Mouse (Mus musculus) kidney, postnatal 0 days (tissue): Measurements from ENCODE around the gene Ralgps1. TPM values are rescaled to one million over a fixed set of nuclear protein-coding genes. Genes with fewer than 3 reads are reported as not detected.
"Not testable (repeated sequence)": the region's sequence is repeated elsewhere in the genome, so short reads cannot be mapped to it uniquely, and the experiment has no call there.

ENCODE experiments used
- ATAC-seq: fragments of 200-750 bp; cut with Nextera tagmentation; replicated peaks from 2 replicates; pipeline ENCODE4 v1.8.0; 2017; ENCODE audit warnings: low read depth, moderate number of reproducible peaks, moderate TSS enrichment, moderate library complexity; ENCODE audit not compliant: low FRiP score
- DNase-seq: peaks from one replicate; pipeline ENCODE4 v3.0.0-alpha.2; 2016; ENCODE audit warnings: low spot score
- H3K27ac ChIP-seq: fragments of 300-500 bp; sonication (generic); 2 replicates; pipeline ENCODE4 v1.5.1; 2014; ENCODE audit warnings: mild to moderate bottlenecking
- H3K27me3 ChIP-seq: fragments of 300-500 bp; sonication (generic); 2 replicates; pipeline ENCODE4 v1.6.1; 2014; ENCODE audit warnings: low read length, mixed read lengths; ENCODE audit not compliant: insufficient read depth
- H3K36me3 ChIP-seq: fragments of 300-500 bp; sonication (generic); 2 replicates; pipeline ENCODE4 v1.6.1; 2014; ENCODE audit warnings: low read length, mixed read lengths; ENCODE audit not compliant: insufficient read depth
- H3K4me1 ChIP-seq: fragments of 300-500 bp; sonication (generic); replicated peaks from 2 replicates; pipeline ENCODE4 v1.6.1; 2014; ENCODE audit warnings: antibody characterized with exemption, low read length, mixed read lengths; ENCODE audit not compliant: insufficient read depth
- H3K4me2 ChIP-seq: fragments of 300-500 bp; sonication (generic); 2 replicates; pipeline ENCODE4 v1.6.1; 2014; ENCODE audit warnings: mild to moderate bottlenecking, low read length, moderate library complexity, mixed read lengths
- H3K4me3 ChIP-seq: fragments of 300-500 bp; sonication (generic); replicated peaks from 2 replicates; pipeline ENCODE4 v1.5.1; 2014; ENCODE audit warnings: low read depth, low read length
- H3K9ac ChIP-seq: fragments of 300-500 bp; sonication (generic); 2 replicates; pipeline ENCODE4 v1.6.1; 2014; ENCODE audit warnings: low read depth, low read length
- H3K9me3 ChIP-seq: fragments of 300-500 bp; sonication (generic); replicated peaks from 2 replicates; pipeline ENCODE4 v1.6.1; 2016; ENCODE audit warnings: low read length, inconsistent platforms, mixed read lengths
- CTCF ChIP-seq: IDR thresholded peaks from 2 replicates; pipeline ENCODE4 v1.5.1; 2016; ENCODE audit warnings: antibody characterized with exemption, low read depth, mild to moderate bottlenecking, moderate library complexity
- WGBS: fragments of 180-500 bp; shearing (Covaris S2); extraction: QIAGEN DNeasy Blood & Tissue Kit; methylation state at CpG from one replicate; pipeline ENCODE4 v1.1.7; 2014; 5-methylcytosine and 5-hydroxymethylcytosine counted together
- polyA plus RNA-seq: library from polyadenylated mRNA; unstranded; fragments of >200 nt; fragmentation: Nextera tagmentation; extraction: Ambion mirVana; gene quantifications from 2 replicates; pipeline ENCODE4 v1.2.1, GENCODE M21; 2015

Ralgps1 gene
- polyA plus RNA-seq, 1 experiment from 2014 or later = 3.1 TPM

DNA sequence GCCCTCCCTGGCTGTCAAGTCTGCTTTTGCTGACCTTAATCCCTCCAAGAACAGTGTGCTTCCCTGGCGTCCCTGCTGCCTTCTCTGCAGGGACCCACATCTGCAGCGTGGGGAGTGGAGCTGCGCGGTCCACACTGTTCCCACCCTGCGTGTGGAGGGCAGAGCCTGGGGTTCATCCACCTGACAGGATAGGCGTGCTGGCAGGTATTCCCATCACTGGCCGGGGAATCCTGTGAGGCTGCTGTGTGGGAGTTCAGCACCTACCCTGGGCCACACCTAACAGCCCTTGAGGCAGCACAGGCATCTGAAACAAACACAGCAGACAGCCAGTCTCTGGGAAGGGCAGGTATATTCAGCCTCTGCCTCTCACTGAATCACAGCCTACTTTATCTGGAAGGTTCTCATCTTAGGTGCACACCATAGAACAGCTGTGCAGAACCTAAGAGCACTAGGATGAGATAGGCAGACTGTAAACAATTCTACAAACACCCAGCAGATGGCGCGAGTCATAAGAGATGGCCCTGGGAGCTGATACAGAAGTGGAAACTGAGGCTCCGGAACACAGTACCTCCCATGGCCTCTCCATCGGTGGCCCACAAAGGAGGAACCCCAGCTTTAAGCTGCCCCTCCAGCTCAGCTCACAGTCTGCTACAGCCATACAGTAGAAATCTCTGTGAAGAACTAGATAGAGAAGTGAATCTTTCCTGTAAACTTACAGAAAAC lies 152.2 kb downstream of the Ralgps1 start:
- H3K4me3 ChIP-seq = no peak overlapping the region
- WGBS = 71% methylated on average over 11 of the region's 11 CpGs
- H3K27ac ChIP-seq = no peak overlapping the region
- no peaks in the 10 kb centered on the region for H3K27me3 ChIP-seq
- no peaks in the 10 kb centered on the region for H3K36me3 ChIP-seq
- ATAC-seq (no peak), DNase-seq (peak; percentile 64)
- H3K9me3 ChIP-seq = no peaks in the 10 kb centered on the region
- H3K4me2 ChIP-seq = no peak overlapping the region
- no peak overlapping the region for H3K9ac ChIP-seq
- peak; percentile 69 for TF ChIP-seq CTCF
- H3K4me1 ChIP-seq = peaks cover 27% of the 10 kb centered on the region

DNA sequence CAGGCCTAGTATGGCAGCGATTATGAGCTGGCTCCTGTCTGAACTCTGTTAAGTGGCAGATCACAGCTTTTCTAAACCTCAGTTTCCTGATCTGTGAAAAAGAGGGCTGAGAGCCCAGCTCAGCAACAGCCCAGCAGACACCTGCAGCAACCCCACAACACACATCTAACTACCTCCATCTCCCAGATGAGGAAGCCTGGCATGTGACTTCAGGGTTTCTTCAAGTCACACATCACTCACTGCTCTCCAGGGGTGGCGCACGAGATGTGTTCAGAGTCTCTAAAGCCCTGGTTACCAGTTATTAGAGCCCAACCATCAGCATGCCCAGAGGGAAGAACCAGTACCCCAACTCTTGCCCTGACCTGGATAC lies 153.9 kb downstream of the Ralgps1 start:
- 57% methylated on average over 3 of the region's 3 CpGs for WGBS
- ATAC-seq (no peak), DNase-seq (no peak)
- Histone ChIP-seq H3K4me2 (peak overlapping the region; percentile 77), H3K27ac (peak overlapping the region; percentile 88; the same call in 1 of the 2 replicates), H3K36me3 (no peaks in the 10 kb centered on the region), H3K27me3 (no peaks in the 10 kb centered on the region), H3K9me3 (no peaks in the 10 kb centered on the region), H3K4me1 (peaks cover 27% of the 10 kb centered on the region), H3K9ac (peak overlapping the region; percentile 65), H3K4me3 (peak overlapping the region; percentile 43)
- TF ChIP-seq CTCF = no peak

DNA sequence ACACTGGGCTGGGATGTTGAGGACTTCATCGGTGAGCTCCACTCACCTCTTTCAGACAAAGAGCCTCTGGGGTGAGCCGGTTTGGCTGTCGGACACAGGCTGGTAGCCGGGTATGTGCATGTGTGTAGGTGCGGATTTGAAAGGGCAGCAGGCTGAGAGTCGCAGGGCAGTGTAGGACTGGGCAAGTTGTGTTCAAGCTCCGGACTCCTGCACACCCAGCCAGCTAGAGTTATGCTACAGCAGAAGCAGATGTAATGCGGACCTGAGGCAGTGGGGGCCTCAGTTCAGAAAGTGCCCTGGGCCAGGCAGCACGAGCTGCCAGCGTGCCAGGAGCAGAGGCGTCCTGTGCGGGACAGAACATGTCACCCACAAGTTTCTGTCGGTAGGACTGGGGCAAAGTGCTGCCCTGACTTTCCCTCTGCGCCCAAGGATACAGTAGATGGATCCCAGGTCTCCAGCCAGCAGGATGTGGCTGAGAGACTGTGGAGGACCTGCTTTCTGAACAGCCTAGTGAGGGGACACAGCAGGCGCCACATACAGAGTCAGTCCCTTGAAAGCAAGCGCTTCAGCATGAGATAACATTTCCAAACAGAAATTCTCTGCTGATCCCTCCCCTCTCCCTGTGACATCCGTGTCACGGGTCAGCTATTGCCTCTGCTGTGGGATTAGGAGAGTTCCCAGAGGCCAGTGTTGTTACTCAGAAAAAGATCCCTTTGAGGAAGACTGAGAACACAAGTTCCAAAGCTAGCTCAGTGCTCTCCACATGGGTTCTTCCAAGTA lies 154.5 kb downstream of the Ralgps1 start:
- WGBS = 12% methylated on average over 18 of the region's 18 CpGs
- H3K9ac ChIP-seq = peak overlapping the region; percentile 65
- ATAC-seq = 0 out of 2 replicates have a peak, but pooled peaks have one; percentile 6
- no peaks in the 10 kb centered on the region for H3K36me3 ChIP-seq
- H3K4me2 ChIP-seq = peak overlapping the region; percentile 77
- no peaks in the 10 kb centered on the region for H3K9me3 ChIP-seq
- no peaks in the 10 kb centered on the region for H3K27me3 ChIP-seq
- peak; percentile 48 for DNase-seq
- H3K27ac ChIP-seq = peak overlapping the region; percentile 88
- peaks cover 27% of the 10 kb centered on the region for H3K4me1 ChIP-seq
- peak overlapping the region; percentile 43 for H3K4me3 ChIP-seq
- TF ChIP-seq CTCF = no peak

DNA sequence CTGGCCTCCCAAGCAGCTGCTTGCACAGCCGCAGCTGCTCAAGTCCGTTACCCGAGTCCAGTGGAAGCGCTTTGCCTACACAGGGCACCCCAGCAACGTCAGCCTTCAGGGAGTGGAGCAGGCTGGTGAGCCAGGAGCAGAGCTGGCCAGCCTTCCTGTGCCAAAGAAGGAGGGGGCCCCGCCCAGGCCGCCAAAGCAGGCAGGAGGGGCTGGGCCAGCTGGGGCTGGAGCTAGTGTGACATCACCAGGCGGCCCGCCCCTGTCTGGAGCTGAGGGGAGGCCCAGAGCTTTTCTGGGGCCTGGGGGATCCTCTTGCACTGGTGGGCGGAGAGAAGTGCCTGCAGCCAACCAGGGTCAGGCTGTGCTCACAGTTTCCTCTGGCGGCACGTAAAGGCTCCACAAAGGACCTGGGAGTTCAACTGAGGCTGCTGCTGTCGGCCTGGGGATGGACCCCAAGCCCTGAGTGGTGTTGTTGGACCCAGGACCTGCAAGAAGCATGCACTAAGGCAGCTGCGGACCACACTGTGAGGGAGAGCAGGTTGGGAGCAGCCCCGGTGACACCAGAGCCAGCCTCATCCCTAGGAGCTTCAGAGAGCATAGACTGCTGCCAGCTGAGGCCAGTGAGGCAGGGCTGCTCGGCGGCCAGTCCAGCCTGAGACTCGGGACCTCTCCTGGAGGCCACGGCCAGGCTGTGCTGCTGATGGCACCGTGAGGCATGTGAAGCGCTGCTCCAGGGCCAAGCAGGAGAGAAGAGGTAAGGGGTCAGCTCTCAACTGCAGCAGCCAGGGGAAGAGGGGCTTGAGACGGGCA lies 155.4 kb downstream of the Ralgps1 start, which contains the start of gene Angptl2:
Angptl2 (plus strand) TSS at position 370 of the 810 bp plus-strand sequence.
- Histone ChIP-seq H3K27me3 (no peaks in the 10 kb centered on the region), H3K36me3 (no peaks in the 10 kb centered on the region), H3K4me3 (peak within 1 kb of the TSS; percentile 43), H3K9ac (peak within 1 kb of the TSS; percentile 65), H3K9me3 (no peaks in the 10 kb centered on the region), H3K27ac (peak within 1 kb of the TSS; percentile 88), H3K4me1 (peaks cover 27% of the 10 kb centered on the region), H3K4me2 (peak within 1 kb of the TSS; percentile 77)
- WGBS = 3% methylated on average over 22 of the region's 22 CpGs
- TF ChIP-seq CTCF = peak; percentile 6; the same call in 1 of the 2 replicates
- DNase-seq (peak; percentile 97), ATAC-seq (peak; percentile 88)

DNA sequence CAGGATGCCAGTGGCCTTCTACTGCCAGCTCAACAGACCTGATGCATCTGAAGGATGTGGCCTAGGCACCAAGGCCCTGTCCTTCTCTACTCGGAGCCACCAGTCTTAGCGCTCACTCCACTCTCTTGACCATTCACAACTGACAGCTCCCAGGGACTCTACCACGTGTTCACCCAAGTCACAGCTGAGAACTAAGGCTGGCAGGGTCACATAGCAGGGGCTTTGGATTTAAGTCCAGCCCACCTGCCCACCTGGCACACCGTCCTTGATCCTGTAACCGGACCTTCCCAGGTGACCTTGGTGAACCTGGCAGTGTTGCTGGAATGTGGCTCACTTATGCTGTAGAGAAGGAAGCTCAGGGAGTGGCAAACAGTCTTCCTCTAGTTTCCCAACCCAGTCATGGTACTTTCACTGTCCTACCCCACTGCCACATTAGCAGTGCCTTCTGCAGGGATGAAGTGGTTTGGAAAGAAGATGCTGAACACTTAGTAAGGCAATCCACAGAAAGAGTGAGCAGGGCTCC lies 156.0 kb downstream of the Ralgps1 start:
- Histone ChIP-seq H3K9me3 (no peaks in the 10 kb centered on the region), H3K4me3 (peak overlapping the region; percentile 43), H3K4me1 (peaks cover 27% of the 10 kb centered on the region), H3K4me2 (peak overlapping the region; percentile 77), H3K36me3 (no peaks in the 10 kb centered on the region), H3K27ac (peak overlapping the region; percentile 88), H3K9ac (peak overlapping the region; percentile 65), H3K27me3 (no peaks in the 10 kb centered on the region)
- 50% methylated on average over 5 of the region's 5 CpGs for WGBS
- no peak; the same call in 1 of the 2 replicates for ATAC-seq
- no peak for TF ChIP-seq CTCF
- no peak for DNase-seq

DNA sequence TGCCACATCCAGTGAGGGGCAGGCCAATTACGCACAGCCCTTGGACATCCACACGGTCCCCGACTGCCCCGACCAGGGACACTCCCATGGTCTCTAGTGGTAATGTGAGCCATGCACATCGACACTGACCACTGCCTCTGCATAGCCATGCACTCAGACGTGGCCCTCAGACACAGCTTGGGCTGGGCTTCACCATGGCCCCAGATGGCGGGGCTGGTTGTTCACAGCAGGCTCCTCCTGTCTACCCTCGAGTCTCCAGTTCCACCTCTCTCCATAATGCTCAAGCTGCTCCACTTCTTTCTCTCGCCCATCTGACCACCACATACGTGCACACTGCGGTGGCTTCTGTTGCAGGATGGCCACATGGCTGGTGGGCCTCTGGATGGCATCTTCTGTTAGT lies 160.0 kb downstream of the Ralgps1 start:
- not testable (repeated sequence) for H3K9me3 ChIP-seq, H3K9ac ChIP-seq, H3K4me3 ChIP-seq, H3K4me2 ChIP-seq, ATAC-seq, H3K27ac ChIP-seq, H3K27me3 ChIP-seq, H3K36me3 ChIP-seq, DNase-seq
- H3K4me1 ChIP-seq = peaks cover 19% of the 10 kb centered on the region
- 68% methylated on average over 11 of the region's 11 CpGs for WGBS
